Mouse (Mus musculus): ENCODE data around the gene Haus2. TPM values are rescaled to one million over a fixed set of nuclear protein-coding genes. Genes with fewer than 3 reads are reported as not detected.

Haus2 gene
- total RNA-seq, 2 experiments from 2014 or later: 6.6 to 6.7 TPM

GRCm38 (mm10) chr2:120616279-120617163, 7.3 kb downstream of the Haus2 start:
- DNase-seq (ENCODE audit: low spot score): no peak

GRCm38 (mm10) chr2:120619538-120619937, 10.4 kb downstream of the Haus2 start:
- no peak for DNase-seq (ENCODE audit: low spot score)

GRCm38 (mm10) chr2:120622920-120623319, 13.7 kb downstream of the Haus2 start:
- no peak for DNase-seq (ENCODE audit: low spot score)

GRCm38 (mm10) chr2:120628076-120628865, 19.1 kb downstream of the Haus2 start:
- no peak for DNase-seq (ENCODE audit: low spot score)

DNA sequence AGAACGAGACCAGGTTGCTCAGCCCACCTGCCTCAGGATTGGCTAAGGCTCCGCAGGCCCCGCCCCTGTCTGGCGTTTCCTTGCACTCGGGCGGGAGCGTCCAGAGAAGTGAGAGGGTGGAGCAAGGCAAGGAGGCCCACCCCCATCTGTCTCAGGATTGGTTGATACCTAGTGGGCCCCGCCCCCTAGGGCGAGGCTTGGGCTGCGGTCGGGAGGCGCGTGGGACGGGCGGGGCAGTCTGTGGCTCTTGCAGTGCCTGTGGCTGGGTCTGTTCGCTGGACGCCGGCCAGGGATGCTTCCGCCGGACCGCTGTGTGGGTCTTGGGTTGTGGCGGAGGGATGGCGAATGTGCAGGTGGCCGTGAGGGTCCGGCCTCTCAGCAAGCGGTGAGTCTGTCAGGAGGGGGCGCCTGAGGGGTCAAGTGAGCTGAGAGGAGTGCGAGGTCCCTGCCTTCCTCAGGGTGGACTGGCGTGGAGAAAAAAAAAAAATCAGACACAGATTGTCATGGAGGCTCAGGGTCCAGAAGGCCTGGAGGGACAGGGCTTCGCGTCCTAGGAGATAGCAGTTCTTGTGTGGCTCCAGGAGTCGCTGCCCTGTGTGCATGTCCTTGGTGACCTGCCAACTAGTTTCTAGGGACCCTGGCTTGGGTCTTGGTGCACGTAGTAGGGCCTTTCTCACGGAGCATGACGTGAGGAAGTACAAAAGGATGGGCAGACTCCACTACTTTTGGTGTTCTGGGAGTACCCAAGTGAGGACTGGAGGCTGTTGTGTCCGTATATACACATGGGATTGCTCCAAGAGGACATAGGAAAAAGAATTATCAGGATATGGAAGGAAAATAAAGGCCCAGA, 19.9 kb downstream of the Haus2 start, which contains the start of gene Stard9:
Gene Stard9, plus strand, starts transcription at position 236 of the 850 bp plus-strand sequence.
- DNase-seq (ENCODE audit: low spot score): peak; percentile 99

DNA sequence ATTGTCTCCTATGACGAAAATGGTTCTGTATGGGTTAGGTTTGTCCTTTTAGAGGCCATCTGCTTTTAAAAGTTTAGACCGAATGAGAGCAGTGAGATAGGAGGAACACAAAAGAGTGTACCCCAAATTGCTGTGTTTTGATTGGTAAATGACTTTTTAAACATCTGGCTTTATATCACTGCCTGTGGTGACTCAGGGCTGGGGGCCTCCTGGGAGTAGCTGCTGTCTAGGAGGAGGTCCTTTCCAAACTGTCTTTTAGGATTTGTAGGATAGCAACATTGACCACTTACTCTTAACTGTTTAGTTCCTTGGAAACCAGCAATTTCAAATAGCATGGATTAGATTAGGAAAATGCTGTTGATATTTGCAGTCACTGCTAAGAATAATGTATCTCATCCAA, 21.1 kb downstream of the Haus2 start:
- DNase-seq (ENCODE audit: low spot score): peak; percentile 28

DNA sequence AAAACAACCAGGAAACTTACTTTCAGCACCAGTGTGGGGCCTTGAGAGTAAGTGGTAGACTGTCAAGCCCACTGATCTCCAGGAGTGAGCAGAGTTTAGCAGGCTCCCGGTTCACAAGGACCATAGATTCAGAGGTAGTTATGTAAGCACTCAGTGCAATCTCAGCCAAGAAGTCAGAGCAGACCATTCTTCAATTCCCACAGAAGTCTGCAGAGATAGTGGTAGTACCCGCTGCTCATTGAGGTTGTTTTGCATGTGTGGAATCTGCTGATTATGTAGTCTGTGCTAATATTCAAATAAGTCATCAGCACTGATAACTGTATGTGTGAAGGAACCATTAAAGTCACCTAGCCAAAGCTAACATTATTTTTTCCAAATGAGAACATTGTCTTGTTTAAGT, 21.5 kb downstream of the Haus2 start:
- no peak for DNase-seq (ENCODE audit: low spot score)

GRCm38 (mm10) chr2:120631521-120631920, 22.3 kb downstream of the Haus2 start:
- no peak for DNase-seq (ENCODE audit: low spot score)

GRCm38 (mm10) chr2:120631957-120632356, 22.8 kb downstream of the Haus2 start:
- DNase-seq (ENCODE audit: low spot score): peak; percentile 34

DNA sequence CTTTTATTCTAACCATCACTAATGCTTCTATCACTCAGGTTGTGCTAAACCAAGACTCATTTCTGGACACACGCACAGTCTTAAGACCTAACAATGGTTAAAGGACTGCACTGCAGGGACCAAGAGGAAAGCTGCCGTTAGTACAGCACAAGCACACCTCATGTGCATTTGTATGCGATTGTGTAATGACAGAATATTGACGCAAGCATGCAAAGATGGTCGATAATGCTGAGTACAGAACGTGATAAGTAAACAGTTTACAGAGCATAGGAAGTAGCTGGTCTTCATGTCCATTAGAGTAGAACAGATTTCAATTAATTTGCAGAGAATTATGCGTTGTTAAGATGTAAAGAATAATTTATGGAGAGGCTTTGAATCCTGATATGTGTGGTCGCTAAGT, 31.7 kb downstream of the Haus2 start:
- DNase-seq (ENCODE audit: low spot score): no peak

DNA sequence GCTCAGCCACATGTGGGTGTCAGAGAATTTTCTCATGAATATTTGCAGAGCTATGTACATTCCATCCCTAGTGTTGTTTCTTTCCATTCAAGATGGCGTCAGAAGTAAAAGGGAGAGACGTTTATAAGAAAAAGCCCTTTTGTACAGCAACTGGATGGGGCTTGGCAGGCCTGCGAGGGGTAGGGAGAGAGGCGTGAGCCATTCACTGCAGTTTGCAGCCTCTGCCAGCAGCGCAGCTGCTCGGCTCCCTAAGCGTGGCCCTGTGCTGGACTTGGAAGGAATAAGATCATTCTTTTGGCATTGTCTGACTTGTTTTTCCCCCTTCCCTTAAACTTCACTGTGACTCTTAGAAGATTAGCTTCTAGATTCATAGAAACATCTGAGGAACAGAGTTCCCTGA, 34.7 kb downstream of the Haus2 start:
- DNase-seq (ENCODE audit: low spot score): peak; percentile 66

DNA sequence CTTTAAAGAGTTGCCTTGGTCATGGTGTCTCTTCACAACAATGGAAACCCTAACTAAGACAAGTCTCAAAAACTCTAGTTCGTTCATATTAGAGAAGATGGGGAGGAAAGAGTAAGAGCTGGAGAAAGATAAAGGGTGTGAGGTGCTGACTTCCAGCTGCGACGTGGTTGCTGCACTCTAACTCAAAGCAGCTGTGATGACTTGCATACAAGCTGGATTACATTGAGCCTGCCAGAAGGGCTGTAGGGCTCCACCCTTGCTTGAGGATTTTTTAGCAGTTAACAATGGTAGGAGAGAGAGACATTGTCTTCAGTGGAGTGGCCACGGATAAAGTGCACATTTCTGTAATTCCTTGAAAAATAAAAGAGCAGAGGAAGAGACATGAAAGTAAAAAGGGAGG, 37.6 kb downstream of the Haus2 start:
- DNase-seq (ENCODE audit: low spot score): peak; percentile 55

GRCm38 (mm10) chr2:120652256-120652924, 43.2 kb downstream of the Haus2 start:
- DNase-seq (ENCODE audit: low spot score): no peak

DNA sequence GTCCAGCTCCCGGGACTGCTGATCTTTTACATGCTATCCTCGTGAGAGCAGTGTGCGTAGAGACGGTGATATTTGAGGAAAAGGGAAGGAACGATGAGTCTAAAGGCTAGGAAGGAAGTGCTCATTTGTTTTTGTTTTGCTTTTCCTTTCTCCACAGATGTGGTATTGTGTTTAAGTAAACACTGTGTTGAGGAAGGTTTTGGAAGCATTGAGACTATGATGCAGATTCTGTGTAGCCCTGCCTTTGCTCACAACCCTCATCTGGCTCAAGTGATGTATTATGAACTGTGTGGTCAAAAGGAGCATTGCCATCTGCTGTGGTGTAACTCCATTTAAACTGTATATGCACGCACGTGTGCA, 43.7 kb downstream of the Haus2 start:
- no peak for DNase-seq (ENCODE audit: low spot score)

- no peak for DNase-seq (ENCODE audit: low spot score)
Observed at GRCm38 (mm10) chr2:120654693-120655092, 45.5 kb downstream of the Haus2 start.

DNA sequence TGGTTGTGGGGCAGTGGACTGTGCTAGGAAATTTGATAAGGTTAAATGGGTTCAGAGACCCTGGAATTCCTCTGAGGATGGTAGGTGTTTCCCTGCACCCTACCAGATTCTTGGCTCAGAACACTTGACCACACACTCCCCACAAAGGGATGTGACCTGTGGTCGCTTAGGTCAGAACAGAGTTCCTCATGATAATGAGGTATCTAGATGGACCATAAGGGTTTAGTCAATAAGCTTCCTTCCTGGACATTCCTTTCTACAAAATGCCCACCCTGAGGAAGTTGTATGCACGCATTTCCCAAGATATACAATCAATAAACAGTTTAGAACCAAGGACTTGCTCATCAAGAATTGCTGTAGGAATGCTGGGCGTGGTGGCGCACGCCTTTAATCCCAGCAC, 46.7 kb downstream of the Haus2 start:
- no peak for DNase-seq (ENCODE audit: low spot score)

GRCm38 (mm10) chr2:120656711-120657110, 47.5 kb downstream of the Haus2 start:
- no peak for DNase-seq (ENCODE audit: low spot score)

DNA sequence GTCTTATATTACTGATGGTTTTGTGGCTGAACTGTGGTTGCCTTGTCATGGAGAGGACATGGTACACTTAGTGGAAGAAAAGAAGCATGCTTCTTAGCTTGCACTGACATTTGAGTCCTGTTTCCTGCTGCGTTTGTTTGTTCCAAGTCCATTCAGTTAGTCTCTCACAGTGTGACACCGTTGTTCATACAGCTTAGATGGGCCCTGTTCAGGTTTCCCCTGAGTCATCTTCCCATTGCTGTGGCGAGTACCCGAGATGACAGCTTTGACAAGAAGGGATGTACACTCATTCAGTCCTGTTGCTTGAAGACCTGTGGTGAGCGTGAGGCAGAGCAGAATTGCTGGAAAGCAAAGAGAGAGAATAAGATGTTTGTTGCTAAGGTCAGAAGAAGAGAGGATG, 49.3 kb downstream of the Haus2 start:
- no peak for DNase-seq (ENCODE audit: low spot score)

DNA sequence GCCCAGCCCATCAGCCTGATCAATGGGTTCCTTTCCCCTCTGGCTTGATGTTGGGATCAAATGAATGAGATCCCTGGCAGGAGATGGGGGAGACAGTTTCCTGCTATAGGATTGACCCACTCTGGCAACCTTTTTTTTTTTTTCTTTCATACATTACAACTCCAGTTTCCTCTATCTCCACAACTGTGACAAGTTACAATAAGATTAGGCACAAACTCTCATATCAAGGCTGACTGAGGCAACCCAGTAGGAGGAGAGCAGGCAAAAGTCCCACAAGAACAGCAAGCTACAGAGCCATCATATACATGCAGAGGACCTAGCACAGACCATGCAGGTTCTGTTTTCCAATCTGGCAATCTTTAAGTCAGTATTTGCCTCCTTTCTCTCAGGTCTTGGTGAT, 50.1 kb downstream of the Haus2 start:
- no peak for DNase-seq (ENCODE audit: low spot score)

- no peak for DNase-seq (ENCODE audit: low spot score)
Observed at GRCm38 (mm10) chr2:120660486-120661078, 51.4 kb downstream of the Haus2 start.

GRCm38 (mm10) chr2:120662766-120663165, 53.6 kb downstream of the Haus2 start:
- no peak for DNase-seq (ENCODE audit: low spot score)

All from gastrocnemius, adult 18-20 months (tissue).